Mouse (Mus musculus) cerebellum, adult (tissue): ENCODE data around the gene Slc23a4.
A peak's percentile ranks its signal among the peaks of the same experiment; 100 is the strongest.

Experiments used
- ATAC-seq: cut with Nextera tagmentation; 2 replicates; pipeline ENCODE4 v1.9.2; 2017; ENCODE audit warnings: mild to moderate bottlenecking, moderate library complexity, mixed read lengths; ENCODE audit not compliant: insufficient number of reproducible peaks, low FRiP score, low TSS enrichment

Gene Slc23a4

GRCm38 (mm10) chr6:34959131-34959530, 29.1 kb downstream of the Slc23a4 start:
- no peak for ATAC-seq

- no peak for ATAC-seq
Measured at GRCm38 (mm10) chr6:34955862-34956241, 32.4 kb downstream of the Slc23a4 start.

- ATAC-seq = peak; percentile 46; the same call in 1 of the 2 replicates
Measured at GRCm38 (mm10) chr6:34954926-34955861, 33.0 kb downstream of the Slc23a4 start.

GRCm38 (mm10) chr6:34951956-34952667, 36.1 kb downstream of the Slc23a4 start:
- ATAC-seq = no peak

- no peak for ATAC-seq
Measured at GRCm38 (mm10) chr6:34951518-34951917, 36.7 kb downstream of the Slc23a4 start.

DNA sequence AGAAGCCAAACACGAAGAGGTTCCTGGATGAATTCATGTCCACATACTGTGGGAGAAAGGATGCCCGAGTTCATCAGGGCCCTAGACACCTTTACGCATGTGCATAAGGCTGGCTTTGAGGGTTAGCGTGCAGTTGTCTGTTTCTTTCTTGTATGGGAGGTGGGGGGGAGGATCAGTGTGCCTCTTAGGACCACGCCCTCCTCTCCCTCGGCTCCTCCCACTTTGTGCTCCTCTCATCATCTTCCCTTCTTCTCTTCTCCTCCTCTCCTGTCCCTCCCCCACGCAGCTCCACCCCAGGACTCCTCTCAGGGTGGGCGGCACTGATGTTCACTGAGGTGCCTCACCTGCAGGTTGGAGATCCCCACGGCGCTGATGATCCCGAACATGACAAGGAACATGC, 39.7 kb downstream of the Slc23a4 start:
- no peak for ATAC-seq

GRCm38 (mm10) chr6:34946486-34947079, 41.6 kb downstream of the Slc23a4 start:
- ATAC-seq = no peak

DNA sequence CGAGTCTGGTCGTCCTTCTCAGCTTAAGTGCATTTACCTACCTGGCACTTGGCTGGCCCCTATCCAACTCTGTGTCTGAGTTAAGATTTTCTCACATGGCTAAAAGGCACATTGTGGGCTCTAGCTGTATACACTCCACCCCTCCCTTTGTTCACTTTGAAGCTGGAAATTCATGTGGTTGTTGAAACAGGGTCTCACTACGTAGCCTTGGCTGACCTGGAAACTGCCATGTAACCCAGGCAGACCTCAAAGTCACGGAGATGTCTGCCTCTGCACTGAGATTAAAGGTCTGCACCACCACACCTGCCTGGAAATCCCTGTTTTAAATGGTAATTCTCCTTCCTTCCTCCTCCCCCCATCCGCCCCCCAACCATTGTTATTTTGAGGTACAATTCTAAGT, 44.7 kb downstream of the Slc23a4 start:
- no peak for ATAC-seq

DNA sequence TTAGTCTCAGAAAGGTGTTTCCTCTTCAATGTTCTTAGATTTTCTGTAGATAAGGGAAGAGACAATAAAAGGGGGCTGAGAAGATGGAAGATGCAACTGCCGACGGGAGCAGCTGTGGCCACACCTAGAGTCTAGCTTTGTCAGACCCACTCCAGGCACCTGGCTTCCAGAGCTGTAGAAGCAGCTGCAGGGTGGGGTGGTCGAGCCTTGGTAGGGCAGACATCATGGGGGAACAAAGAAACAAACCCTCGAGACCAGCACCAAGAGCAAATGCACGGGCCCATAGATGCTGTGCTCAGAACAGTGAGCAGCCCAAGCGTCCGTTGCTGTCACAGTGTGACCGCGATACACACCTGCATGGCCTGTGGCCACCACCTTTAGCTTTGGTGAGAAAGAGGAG, 45.8 kb downstream of the Slc23a4 start:
- no peak for ATAC-seq

- ATAC-seq = no peak
Measured at GRCm38 (mm10) chr6:34941496-34941895, 46.7 kb downstream of the Slc23a4 start.

DNA sequence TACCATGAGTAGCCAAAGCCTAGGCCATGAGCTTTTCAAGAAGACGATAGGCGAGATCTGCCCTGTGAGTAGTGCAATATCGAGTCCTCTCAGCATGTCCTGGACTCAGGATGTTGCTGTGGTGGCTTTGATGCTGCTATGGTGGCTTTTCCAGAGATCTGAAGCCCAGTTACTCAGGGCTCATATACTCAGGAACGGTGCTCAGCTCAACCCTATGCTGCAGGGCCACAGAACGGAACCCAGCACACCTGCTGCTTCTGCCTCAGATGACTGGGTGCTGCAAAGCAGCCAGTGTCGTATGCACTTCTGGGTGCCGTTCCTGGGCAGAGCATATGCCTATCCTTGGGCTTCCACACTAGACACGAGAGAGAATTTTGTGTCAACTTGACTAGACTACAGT, 48.8 kb downstream of the Slc23a4 start:
- no peak for ATAC-seq

- no peak for ATAC-seq
Measured at GRCm38 (mm10) chr6:34938929-34939325, 49.3 kb downstream of the Slc23a4 start.

DNA sequence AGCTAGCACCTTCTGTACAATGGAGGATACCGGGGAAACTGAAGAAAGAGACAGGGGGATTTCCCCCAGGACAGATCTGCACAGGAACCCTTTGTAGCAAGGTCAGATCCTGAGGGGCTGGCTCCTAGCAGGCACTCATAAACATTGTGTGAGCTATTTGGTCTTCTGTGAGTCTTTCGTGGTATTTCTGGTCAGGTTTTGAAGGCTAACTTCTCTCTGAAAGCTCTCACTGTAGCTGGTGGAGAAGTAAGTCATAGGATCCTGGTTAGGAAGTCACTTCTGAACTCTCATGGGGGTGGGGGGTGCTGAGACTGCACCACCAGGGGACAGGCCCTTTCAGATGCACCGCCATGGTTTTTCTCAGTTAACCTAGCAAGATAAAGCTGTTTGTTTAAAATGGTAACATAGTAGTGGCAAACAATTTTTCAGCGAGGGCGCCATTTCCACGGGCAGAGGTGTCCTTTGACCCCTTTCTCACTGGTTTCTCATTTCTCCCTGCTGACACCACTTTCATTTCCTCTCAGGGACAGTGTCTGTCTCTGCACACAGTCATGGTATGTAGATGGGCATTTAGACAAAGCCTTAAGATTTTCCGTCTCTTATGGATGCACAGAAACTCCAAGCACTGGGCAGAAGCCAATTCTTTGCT, 49.8 kb downstream of the Slc23a4 start:
- ATAC-seq = no peak

- ATAC-seq = no peak
Measured at GRCm38 (mm10) chr6:34936743-34937142, 51.5 kb downstream of the Slc23a4 start.

DNA sequence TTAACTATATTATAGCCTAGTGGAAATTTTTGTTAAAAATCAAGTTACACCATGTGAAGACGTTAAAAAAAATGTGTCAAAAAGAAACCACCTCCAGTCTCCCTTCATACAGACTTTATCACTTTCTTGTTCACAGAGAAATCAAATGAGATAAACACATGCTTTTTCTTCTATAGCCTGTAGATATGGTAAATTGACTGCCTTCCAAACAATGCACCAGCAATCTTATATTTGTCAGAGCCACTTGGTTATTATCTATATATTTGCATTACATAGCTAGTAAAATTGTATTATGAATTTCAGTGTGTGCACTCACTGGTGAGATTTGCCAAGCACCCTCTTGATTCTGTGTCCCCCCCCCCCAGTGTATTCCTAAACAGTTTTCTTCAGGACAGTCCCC, 55.6 kb downstream of the Slc23a4 start:
- ATAC-seq = no peak

- ATAC-seq = no peak
Measured at GRCm38 (mm10) chr6:34927594-34927993, 60.6 kb downstream of the Slc23a4 start.

- peak; percentile 63; the same call in 1 of the 2 replicates for ATAC-seq
Measured at GRCm38 (mm10) chr6:34927156-34927555, 61.0 kb downstream of the Slc23a4 start.

GRCm38 (mm10) chr6:34921941-34922340, 66.3 kb downstream of the Slc23a4 start:
- ATAC-seq = peak; percentile 47; the same call in 1 of the 2 replicates

DNA sequence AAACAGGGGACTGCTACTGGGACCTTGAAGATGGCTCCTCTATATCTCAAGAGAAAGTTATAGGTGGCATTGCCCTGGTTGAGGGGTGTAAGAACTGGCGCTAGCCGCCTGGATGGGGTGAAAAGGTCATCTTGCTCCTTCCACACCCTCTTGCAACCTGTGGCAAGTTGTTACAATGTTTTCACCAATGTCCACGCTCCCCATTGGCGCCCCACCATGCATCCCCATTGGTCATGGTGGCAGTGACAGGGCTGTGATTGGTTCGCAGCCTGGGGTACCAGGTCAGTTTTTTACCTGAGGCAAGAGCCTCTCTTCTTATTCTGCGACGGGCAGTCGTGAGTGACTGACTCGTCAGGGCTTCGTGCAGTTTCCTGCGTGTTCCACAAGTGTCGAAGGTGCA, 67.6 kb downstream of the Slc23a4 start:
- ATAC-seq = no peak

GRCm38 (mm10) chr6:34919956-34920355, 68.2 kb downstream of the Slc23a4 start, which contains the start of gene Stra8:
Gene Stra8, plus strand, starts transcription at chr6:34920163.
- no peak for ATAC-seq
